Mouse (Mus musculus): ENCODE data around the gene Hist3h2ba. TPM values are rescaled to one million over a fixed set of nuclear protein-coding genes. Genes with fewer than 3 reads are reported as not detected.
A peak's percentile ranks its signal among the peaks of the same experiment; 100 is the strongest.

The Hist3h2ba gene
- total and polyA plus RNA-seq, 2 experiments from 2014 or later = 114 to 1,117 TPM

GRCm38 (mm10) chr11:58979183-58979582 lies 30.5 kb downstream of the Hist3h2ba start:
- Histone ChIP-seq H3K9ac (replicated peaks; ENCODE audit: low read length, poor library complexity, severe bottlenecking) (0 out of 2 replicates have a peak overlapping the region, but pooled peaks have one; percentile 14), H3K27me3 (ENCODE audit: insufficient read depth, low read length) (no peaks in the 10 kb centered on the region), H3K4me3 (ENCODE audit: low read depth, low read length) (peak overlapping the region; percentile 94), H3K27ac (ENCODE audit: low read depth, low read length) (no peak overlapping the region), H3K4me2 (ENCODE audit: low read depth, low read length, poor library complexity, severe bottlenecking) (peak overlapping the region; percentile 93), H3K4me1 (ENCODE audit: insufficient read depth, low read length) (peaks cover 18% of the 10 kb centered on the region), H3K36me3 (ENCODE audit: insufficient read depth, low read length) (peaks cover 12% of the 10 kb centered on the region), H3K9me3 (ENCODE audit: low read length) (no peaks in the 10 kb centered on the region)
- no peak for ATAC-seq (ENCODE audit: low FRiP score)
- no peak for DNase-seq (ENCODE audit: low spot score)
- WGBS = 89% methylated on average over 3 of the region's 3 CpGs
- no peak for TF ChIP-seq CTCF (IDR thresholded peaks at IDR 0.05)

- Histone ChIP-seq H3K4me3 (ENCODE audit: low read depth, low read length) (peak overlapping the region; percentile 94; the same call in 1 of the 2 replicates), H3K27ac (ENCODE audit: low read depth, low read length) (no peak overlapping the region), H3K4me2 (ENCODE audit: low read depth, low read length, poor library complexity, severe bottlenecking) (peak overlapping the region; percentile 93), H3K36me3 (ENCODE audit: insufficient read depth, low read length) (peaks cover 13% of the 10 kb centered on the region), H3K27me3 (ENCODE audit: insufficient read depth, low read length) (no peaks in the 10 kb centered on the region), H3K9ac (replicated peaks; ENCODE audit: low read length, poor library complexity, severe bottlenecking) (0 out of 2 replicates have a peak overlapping the region, but pooled peaks have one; percentile 14), H3K4me1 (ENCODE audit: insufficient read depth, low read length) (peaks cover 18% of the 10 kb centered on the region), H3K9me3 (ENCODE audit: low read length) (no peaks in the 10 kb centered on the region)
- 84% methylated on average over 7 of the region's 7 CpGs for WGBS
- TF ChIP-seq CTCF (IDR thresholded peaks at IDR 0.05) = no peak
- no peak for DNase-seq (ENCODE audit: low spot score)
- no peak for ATAC-seq (ENCODE audit: low FRiP score)
These were observed 30.9 kb downstream of the Hist3h2ba start for GRCm38 (mm10) chr11:58979661-58980060.

- H3K4me1 ChIP-seq (ENCODE audit: insufficient read depth, low read length) = peaks cover 18% of the 10 kb centered on the region
- no peak overlapping the region for H3K9ac ChIP-seq (replicated peaks; ENCODE audit: low read length, poor library complexity, severe bottlenecking)
- 61% methylated on average over 5 of the region's 5 CpGs for WGBS
- H3K36me3 ChIP-seq (ENCODE audit: insufficient read depth, low read length) = peaks cover 21% of the 10 kb centered on the region
- 0 out of 2 replicates have a peak, but pooled peaks have one; percentile 6 for TF ChIP-seq CTCF (IDR thresholded peaks at IDR 0.05)
- H3K27me3 ChIP-seq (ENCODE audit: insufficient read depth, low read length) = no peaks in the 10 kb centered on the region
- no peaks in the 10 kb centered on the region for H3K9me3 ChIP-seq (ENCODE audit: low read length)
- H3K27ac ChIP-seq (ENCODE audit: low read depth, low read length) = no peak overlapping the region
- no peak for DNase-seq (ENCODE audit: low spot score)
- H3K4me3 ChIP-seq (ENCODE audit: low read depth, low read length) = no peak overlapping the region
- no peak for ATAC-seq (ENCODE audit: low FRiP score)
- no peak overlapping the region for H3K4me2 ChIP-seq (ENCODE audit: low read depth, low read length, poor library complexity, severe bottlenecking)
These were observed 31.8 kb downstream of the Hist3h2ba start for GRCm38 (mm10) chr11:58980381-58980990.

- Histone ChIP-seq H3K27ac (ENCODE audit: low read depth, low read length) (no peak overlapping the region), H3K9ac (replicated peaks; ENCODE audit: low read length, poor library complexity, severe bottlenecking) (no peak overlapping the region), H3K27me3 (ENCODE audit: insufficient read depth, low read length) (no peaks in the 10 kb centered on the region), H3K4me1 (ENCODE audit: insufficient read depth, low read length) (peaks cover 18% of the 10 kb centered on the region), H3K36me3 (ENCODE audit: insufficient read depth, low read length) (peaks cover 34% of the 10 kb centered on the region), H3K9me3 (ENCODE audit: low read length) (no peaks in the 10 kb centered on the region), H3K4me3 (ENCODE audit: low read depth, low read length) (no peak overlapping the region), H3K4me2 (ENCODE audit: low read depth, low read length, poor library complexity, severe bottlenecking) (no peak overlapping the region)
- ATAC-seq (ENCODE audit: low FRiP score) (no peak), DNase-seq (ENCODE audit: low spot score) (peak; percentile 80)
- TF ChIP-seq CTCF (IDR thresholded peaks at IDR 0.05) = peak; percentile 66
- 67% methylated on average over 14 of the region's 14 CpGs for WGBS
These were observed 33.1 kb downstream of the Hist3h2ba start for GRCm38 (mm10) chr11:58981541-58982447.

GRCm38 (mm10) chr11:58982471-58983097 lies 33.9 kb downstream of the Hist3h2ba start:
- no peak for TF ChIP-seq CTCF (IDR thresholded peaks at IDR 0.05)
- H3K4me2 ChIP-seq (ENCODE audit: low read depth, low read length, poor library complexity, severe bottlenecking) = no peak overlapping the region
- no peak overlapping the region for H3K27ac ChIP-seq (ENCODE audit: low read depth, low read length)
- WGBS = 89% methylated on average over 18 of the region's 18 CpGs
- ATAC-seq (ENCODE audit: low FRiP score) (no peak), DNase-seq (ENCODE audit: low spot score) (no peak)
- H3K9me3 ChIP-seq (ENCODE audit: low read length) = no peaks in the 10 kb centered on the region
- H3K4me1 ChIP-seq (ENCODE audit: insufficient read depth, low read length) = peaks cover 18% of the 10 kb centered on the region
- no peak overlapping the region for H3K4me3 ChIP-seq (ENCODE audit: low read depth, low read length)
- peaks cover 42% of the 10 kb centered on the region for H3K36me3 ChIP-seq (ENCODE audit: insufficient read depth, low read length)
- H3K27me3 ChIP-seq (ENCODE audit: insufficient read depth, low read length) = no peaks in the 10 kb centered on the region
- no peak overlapping the region for H3K9ac ChIP-seq (replicated peaks; ENCODE audit: low read length, poor library complexity, severe bottlenecking)
